Mouse (Mus musculus) liver, adult 2 months (tissue): Measurements from ENCODE around the gene Gpsm2. TPM values are rescaled to one million over a fixed set of nuclear protein-coding genes. Genes with fewer than 3 reads are reported as not detected.

Source experiments
- DNase-seq: peaks from one replicate; pipeline ENCODE4 v3.0.0-alpha.2; 2011; ENCODE audit warnings: low read depth, low spot score; ENCODE audit errors: extremely low read depth
- H3K27ac ChIP-seq: fragments of 200-500 bp; replicated peaks from 2 replicates; pipeline ENCODE4 v1.5.1; 2012; ENCODE audit warnings: low read depth, mild to moderate bottlenecking, control low read depth, inconsistent platforms, low read length; ENCODE audit not compliant: insufficient read depth
- H3K27me3 ChIP-seq: fragments of 200-500 bp; 2 replicates; pipeline ENCODE4 v1.6.1; 2012; ENCODE audit warnings: mild to moderate bottlenecking, moderate library complexity, low read length, inconsistent platforms; ENCODE audit not compliant: control insufficient read depth, insufficient read depth
- H3K36me3 ChIP-seq: fragments of 200-500 bp; 2 replicates; pipeline ENCODE4 v1.6.1; 2012; ENCODE audit warnings: low read length, inconsistent platforms; ENCODE audit not compliant: control insufficient read depth, insufficient read depth
- H3K4me1 ChIP-seq: fragments of 200-500 bp; 2 replicates; pipeline ENCODE4 v1.6.1; 2011; ENCODE audit warnings: low read length; ENCODE audit not compliant: control insufficient read depth, insufficient read depth
- H3K4me3 ChIP-seq: fragments of 200-500 bp; 2 replicates; pipeline ENCODE4 v1.5.1; 2011; ENCODE audit warnings: low read depth, mild to moderate bottlenecking, control low read depth, low read length, moderate library complexity; ENCODE audit not compliant: insufficient read depth
- H3K79me2 ChIP-seq: fragments of 200-500 bp; 2 replicates; pipeline ENCODE4 v1.6.1; 2012; ENCODE audit warnings: inconsistent platforms, mild to moderate bottlenecking, low read length, moderate library complexity; ENCODE audit not compliant: control insufficient read depth, insufficient read depth
- H3K9ac ChIP-seq: fragments of 200-500 bp; 2 replicates; pipeline ENCODE4 v1.6.1; 2012; ENCODE audit warnings: low read depth, mild to moderate bottlenecking, control low read depth, inconsistent platforms, low read length
- CTCF ChIP-seq: fragments of 200-500 bp; IDR thresholded peaks from 2 replicates; pipeline ENCODE4 v1.5.1; 2011; ENCODE audit warnings: low read depth, low read length, control low read depth
- POLR2A ChIP-seq: fragments of 200-500 bp; IDR thresholded peaks from 2 replicates; pipeline ENCODE4 v1.6.1; 2011; ENCODE audit warnings: low read length, control low read depth; ENCODE audit not compliant: insufficient read depth; ENCODE audit errors: extremely low read depth
- WGBS: fragments of 180-500 bp; shearing (Covaris S2); methylation state at CpG from one replicate; pipeline ENCODE4 v1.1.7; 2018; 5-methylcytosine and 5-hydroxymethylcytosine counted together
- polyA plus RNA-seq: library from polyadenylated mRNA; depleted of rRNA; stranded (reverse); fragments of >200 nt; gene quantifications from 2 replicates; pipeline ENCODE4 v1.2.3, GENCODE M21; 2012; rRNA removed
- total RNA-seq: library from RNA; depleted of rRNA; stranded (reverse); fragments of >200 nt; gene quantifications from 2 replicates; pipeline ENCODE4 v1.2.3, GENCODE M21; 2014; rRNA removed

Gpsm2 gene
- total and polyA plus RNA-seq, 2 experiments: 2.4 to 10.9 TPM

DNA sequence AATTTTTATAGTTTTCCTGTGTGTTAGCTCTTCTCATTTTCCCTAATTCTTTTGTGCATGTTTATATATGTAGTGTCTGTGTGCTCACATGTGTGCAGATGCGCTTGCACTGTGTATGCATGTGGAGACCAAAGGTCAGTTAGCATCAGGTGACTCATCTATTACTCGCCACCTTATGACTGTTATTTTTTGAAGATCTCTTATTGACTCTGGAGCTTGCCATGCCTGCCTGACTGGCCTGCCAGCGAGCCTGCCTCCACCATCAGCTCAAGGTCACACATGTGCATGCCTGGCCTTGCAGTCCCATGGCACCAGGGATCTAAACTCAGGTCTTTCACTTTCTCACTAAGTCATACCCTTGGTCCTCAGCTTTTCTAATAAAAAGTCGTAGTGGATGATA is 81.1 kb downstream of the Gpsm2 start:
- 22% methylated on average over 4 of the region's 4 CpGs for WGBS
- no peak for TF ChIP-seq POLR2A
- Histone ChIP-seq H3K27ac (peak overlapping the region; percentile 6), H3K9ac (no peak overlapping the region), H3K4me1 (peaks cover 7% of the 10 kb centered on the region; the same call in 1 of the 2 replicates), H3K79me2 (no peaks in the 10 kb centered on the region), H3K36me3 (no peaks in the 10 kb centered on the region), H3K27me3 (no peaks in the 10 kb centered on the region), H3K4me3 (no peak overlapping the region)
- peak; percentile 88 for DNase-seq

- 81% methylated on average over 4 of the region's 4 CpGs for WGBS
- no peak for TF ChIP-seq POLR2A
- peak; percentile 36; the same call in 1 of the 2 replicates for TF ChIP-seq CTCF
- H3K27ac ChIP-seq: no peak overlapping the region
- H3K36me3 ChIP-seq: no peaks in the 10 kb centered on the region
- H3K79me2 ChIP-seq: no peaks in the 10 kb centered on the region
- H3K9ac ChIP-seq: no peak overlapping the region
- H3K4me3 ChIP-seq: no peak overlapping the region
- peaks cover 7% of the 10 kb centered on the region; the same call in 1 of the 2 replicates for H3K4me1 ChIP-seq
- DNase-seq: peak; percentile 21
- no peaks in the 10 kb centered on the region for H3K27me3 ChIP-seq
These were observed 82.7 kb downstream of the Gpsm2 start for GRCm38 (mm10) chr3:108639412-108639811.

DNA sequence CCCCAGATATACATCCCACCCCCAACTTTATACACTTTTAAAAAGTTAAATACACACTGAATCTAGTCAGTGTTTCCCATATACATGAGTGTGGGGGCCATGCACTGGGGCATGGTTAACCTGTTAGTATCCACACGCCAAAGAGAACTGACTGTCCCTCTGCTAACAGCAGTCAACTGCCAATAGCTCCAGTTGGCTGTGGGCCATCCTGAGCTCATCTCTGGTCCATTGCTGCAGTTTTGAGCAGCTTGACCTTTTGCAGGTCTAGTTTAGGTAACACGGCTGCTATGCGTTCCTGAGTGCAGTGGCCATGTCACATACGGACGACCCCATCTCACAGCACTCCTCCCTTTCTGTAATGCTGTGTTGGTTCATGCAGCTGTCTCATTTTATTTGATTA is 87.3 kb downstream of the Gpsm2 start:
- H3K27ac ChIP-seq: no peak overlapping the region
- H3K4me3 ChIP-seq: no peak overlapping the region
- peaks cover 2% of the 10 kb centered on the region; the same call in 1 of the 2 replicates for H3K36me3 ChIP-seq
- 79% methylated on average over 5 of the region's 5 CpGs for WGBS
- H3K9ac ChIP-seq: no peak overlapping the region
- no peak for TF ChIP-seq POLR2A
- no peak for TF ChIP-seq CTCF
- H3K27me3 ChIP-seq: no peaks in the 10 kb centered on the region
- no peak for DNase-seq
- no peaks in the 10 kb centered on the region for H3K4me1 ChIP-seq
- H3K79me2 ChIP-seq: no peaks in the 10 kb centered on the region

Other genes with a start within 250 kb of the Gpsm2 start
- gene 1700013F07Rik, start 188.2 kb downstream of the Gpsm2 start, total RNA-seq: not detected in 2 replicates
- gene 1700013F07Rik, start 188.2 kb downstream of the Gpsm2 start, polyA plus RNA-seq: not detected in 2 replicates
- 0.55 and 0.60 TPM in 2 replicates for gene 5330417C22Rik, start 185.8 kb downstream of the Gpsm2 start, total RNA-seq
- 0.20 and 0.45 TPM in 2 replicates for gene 5330417C22Rik, start 185.8 kb downstream of the Gpsm2 start, polyA plus RNA-seq
- 25.0 and 25.7 TPM in 2 replicates for gene Tmem167b, start 159.8 kb downstream of the Gpsm2 start, total RNA-seq
- 2.7 and 3.3 TPM in 2 replicates for gene Tmem167b, start 159.8 kb downstream of the Gpsm2 start, polyA plus RNA-seq
- gene Taf13, start 150.6 kb downstream of the Gpsm2 start, total RNA-seq: 7.3 and 9.9 TPM in 2 replicates
- gene Taf13, start 150.6 kb downstream of the Gpsm2 start, polyA plus RNA-seq: 2.5 and 3.0 TPM in 2 replicates
- gene Wdr47, start 131.0 kb downstream of the Gpsm2 start, total RNA-seq: 1.2 and 1.7 TPM in 2 replicates
- gene Wdr47, start 131.0 kb downstream of the Gpsm2 start, polyA plus RNA-seq: 0.50 and 0.73 TPM in 2 replicates
- gene Clcc1, start 68.4 kb downstream of the Gpsm2 start, total RNA-seq: 83.4 and 96.9 TPM in 2 replicates
- gene Clcc1, start 68.4 kb downstream of the Gpsm2 start, polyA plus RNA-seq: 43.9 and 50.2 TPM in 2 replicates
- not detected in 2 replicates for gene Aknad1, start 17.3 kb upstream of the Gpsm2 start, total RNA-seq
- not detected in 2 replicates for gene Aknad1, start 17.3 kb upstream of the Gpsm2 start, polyA plus RNA-seq
- gene Stxbp3, start 118.2 kb upstream of the Gpsm2 start, total RNA-seq: 28.9 and 34.3 TPM in 2 replicates
- 6.0 and 6.7 TPM in 2 replicates for gene Stxbp3, start 118.2 kb upstream of the Gpsm2 start, polyA plus RNA-seq
- gene Fndc7, start 167.7 kb upstream of the Gpsm2 start, total RNA-seq: 0.09 and 0.13 TPM in 2 replicates
- gene Fndc7, start 167.7 kb upstream of the Gpsm2 start, polyA plus RNA-seq: 0.02 and 0.09 TPM in 2 replicates
- 22.8 and 25.7 TPM in 2 replicates for gene Prpf38b, start 189.4 kb upstream of the Gpsm2 start, total RNA-seq
- gene Prpf38b, start 189.4 kb upstream of the Gpsm2 start, polyA plus RNA-seq: 13.8 and 17.2 TPM in 2 replicates
- not detected in 2 replicates for gene Henmt1, start 217.6 kb upstream of the Gpsm2 start, total RNA-seq
- gene Henmt1, start 217.6 kb upstream of the Gpsm2 start, polyA plus RNA-seq: not detected in 2 replicates
- gene Gm9857, start 218.1 kb upstream of the Gpsm2 start, total RNA-seq: not detected in 2 replicates
- not detected in 2 replicates for gene Gm9857, start 218.1 kb upstream of the Gpsm2 start, polyA plus RNA-seq